Mouse (Mus musculus) heart, adult 2 months (tissue): ENCODE measurements at regions not wholly inside any gene's neighbourhood (a gene's known extent, or its start where the extent isn't known, plus 50 kb on each side); places are given as distances from the start of the nearest gene placed in this dataset.
A peak's percentile ranks its signal among the peaks of the same experiment; 100 is the strongest.

Experiments used
- DNase-seq, 2 experiments: peaks; one replicate each; pipeline ENCODE4 v3.0.0; 2021
- H3K27ac ChIP-seq: fragments of 200-600 bp; 2 replicates; pipeline ENCODE4 v1.8.1; 2022
- H3K27me3 ChIP-seq: fragments of 200-500 bp; 2 replicates; pipeline ENCODE4 v1.6.1; 2012; ENCODE audit warnings: mild to moderate bottlenecking, low read length, inconsistent platforms, mixed read lengths; ENCODE audit not compliant: control insufficient read depth, insufficient read depth
- H3K36me3 ChIP-seq: fragments of 200-500 bp; 2 replicates; pipeline ENCODE4 v1.6.1; 2012; ENCODE audit warnings: low read length, inconsistent platforms; ENCODE audit not compliant: control insufficient read depth, insufficient read depth
- H3K4me1 ChIP-seq: fragments of 200-500 bp; 2 replicates; pipeline ENCODE4 v1.6.1; 2011; ENCODE audit warnings: low read length; ENCODE audit not compliant: control insufficient read depth, insufficient read depth
- H3K4me3 ChIP-seq: fragments of 200-600 bp; 2 replicates; pipeline ENCODE4 v1.8.1; 2022
- H3K79me2 ChIP-seq: fragments of 200-500 bp; replicated peaks from 2 replicates; pipeline ENCODE4 v1.6.1; 2012; ENCODE audit warnings: mild to moderate bottlenecking, inconsistent platforms, low read length, moderate library complexity, mixed read lengths; ENCODE audit not compliant: control insufficient read depth, insufficient read depth
- H3K9ac ChIP-seq: fragments of 200-500 bp; 2 replicates; pipeline ENCODE4 v1.6.1; 2012; ENCODE audit warnings: low read depth, mild to moderate bottlenecking, control low read depth, inconsistent platforms, low read length, mixed read lengths
- CTCF ChIP-seq: fragments of 200-600 bp; IDR thresholded peaks from 2 replicates; pipeline ENCODE4 v1.8.1; 2022; ENCODE audit warnings: antibody characterized with exemption, mild to moderate bottlenecking, moderate library complexity
- EP300 ChIP-seq: fragments of 200-500 bp; IDR thresholded peaks from 2 replicates; pipeline ENCODE4 v1.6.1; 2011; ENCODE audit warnings: low read depth, low read length, control low read depth; ENCODE audit not compliant: insufficient read depth
- POLR2A ChIP-seq: fragments of 200-500 bp; IDR thresholded peaks from 2 replicates; pipeline ENCODE4 v1.6.1; 2011; ENCODE audit warnings: mild to moderate bottlenecking, low read depth, low read length, control low read depth; ENCODE audit not compliant: insufficient read depth
- WGBS: fragments of 180-500 bp; shearing (Covaris S2); methylation state at CpG from one replicate; pipeline ENCODE4 v1.1.7; 2018; 5-methylcytosine and 5-hydroxymethylcytosine counted together
- intact Hi-C: fragments of 180-260 bp; cut with DNase I; formaldehyde crosslinking; loops from one replicate; pipeline ENCODE4 v1.15.1; 2025

GRCm38 (mm10) chr1:33031991-33032390, 484.9 kb upstream of the Gm5415 start:
- intact Hi-C loops, result no loop called here
- no peaks in the 10 kb centered on the region for H3K79me2 ChIP-seq
- WGBS, result 68% methylated on average over 3 of the region's 3 CpGs

GRCm38 (mm10) chr1:33026683-33027415, 479.8 kb upstream of the Gm5415 start:
- Histone ChIP-seq H3K9ac (no peak overlapping the region), H3K79me2 (no peaks in the 10 kb centered on the region), H3K36me3 (no peaks in the 10 kb centered on the region), H3K4me1 (no peaks in the 10 kb centered on the region), H3K27me3 (no peaks in the 10 kb centered on the region), H3K27ac (no peak overlapping the region), H3K4me3 (no peak overlapping the region)
- no peak for DNase-seq
- intact Hi-C loops, result no loop called here
- WGBS, result 64% methylated on average over 8 of the region's 8 CpGs
- no peak for TF ChIP-seq CTCF
- TF ChIP-seq POLR2A, result no peak
- no peak for TF ChIP-seq EP300

More at GRCm38 (mm10) chr1:33031991-33032390, 484.9 kb upstream of the Gm5415 start:
- Histone ChIP-seq H3K4me3 (no peak overlapping the region), H3K27me3 (no peaks in the 10 kb centered on the region), H3K4me1 (no peaks in the 10 kb centered on the region), H3K27ac (no peak overlapping the region), H3K9ac (no peak overlapping the region), H3K36me3 (no peaks in the 10 kb centered on the region)
- TF ChIP-seq CTCF (no peak), POLR2A (no peak)
- DNase-seq, result no peak

DNA sequence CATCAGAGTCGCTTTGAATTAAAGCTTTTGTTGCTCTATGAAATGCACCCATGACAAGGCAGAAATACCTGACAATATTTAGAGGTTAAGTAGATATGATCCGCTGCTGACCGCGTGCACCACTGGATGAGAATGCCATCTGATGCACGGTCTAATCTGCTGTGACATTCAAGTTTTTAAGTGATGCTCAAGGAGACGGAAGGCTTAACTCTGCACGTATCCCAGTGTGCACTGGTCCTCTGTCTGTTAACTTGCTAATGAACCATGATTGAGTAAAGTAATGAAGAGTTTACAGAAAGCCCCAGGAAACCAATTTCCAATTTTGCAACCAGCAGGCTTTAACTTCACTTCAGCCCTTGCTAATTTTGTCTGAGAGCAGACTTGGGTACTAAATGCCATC, 478.3 kb upstream of the Gm5415 start:
- WGBS, result 84% methylated on average over 7 of the region's 7 CpGs
- TF ChIP-seq POLR2A, result no peak
- TF ChIP-seq EP300, result no peak
- TF ChIP-seq CTCF, result no peak
- no peaks in the 10 kb centered on the region for H3K27me3 ChIP-seq
- H3K9ac ChIP-seq, result no peak overlapping the region
- no peaks in the 10 kb centered on the region for H3K36me3 ChIP-seq
- DNase-seq, result no peak
- no peaks in the 10 kb centered on the region for H3K4me1 ChIP-seq
- no peak overlapping the region for H3K27ac ChIP-seq
- H3K79me2 ChIP-seq, result no peaks in the 10 kb centered on the region
- intact Hi-C loops, result no loop called here
- H3K4me3 ChIP-seq, result no peak overlapping the region

GRCm38 (mm10) chr1:33022852-33023251, 475.8 kb upstream of the Gm5415 start:
- DNase-seq, result no peak
- 72% methylated on average over 4 of the region's 4 CpGs for WGBS
- Histone ChIP-seq H3K79me2 (no peaks in the 10 kb centered on the region), H3K4me1 (no peaks in the 10 kb centered on the region), H3K4me3 (no peak overlapping the region), H3K9ac (no peak overlapping the region), H3K36me3 (no peaks in the 10 kb centered on the region), H3K27me3 (no peaks in the 10 kb centered on the region), H3K27ac (no peak overlapping the region)
- intact Hi-C loops, result no loop called here
- TF ChIP-seq CTCF, result peak; percentile 56
- TF ChIP-seq EP300, result no peak

GRCm38 (mm10) chr1:33003992-33004391, 456.9 kb upstream of the Gm5415 start:
- no peaks in the 10 kb centered on the region for H3K4me1 ChIP-seq
- no peaks in the 10 kb centered on the region for H3K36me3 ChIP-seq
- no peaks in the 10 kb centered on the region for H3K79me2 ChIP-seq
- H3K27me3 ChIP-seq, result no peaks in the 10 kb centered on the region
- DNase-seq, result no peak
- H3K27ac ChIP-seq, result no peak overlapping the region
- WGBS, result 70% methylated on average over 3 of the region's 3 CpGs
- no peak overlapping the region for H3K4me3 ChIP-seq
- TF ChIP-seq POLR2A (no peak), CTCF (no peak), EP300 (no peak)
- H3K9ac ChIP-seq, result no peak overlapping the region
- intact Hi-C loops, result no loop called here

GRCm38 (mm10) chr1:32964957-32965356, 417.9 kb upstream of the Gm5415 start:
- Histone ChIP-seq H3K4me1 (no peaks in the 10 kb centered on the region; the same call in 1 of the 2 replicates), H3K9ac (no peak overlapping the region), H3K79me2 (no peaks in the 10 kb centered on the region), H3K27ac (no peak overlapping the region), H3K4me3 (no peak overlapping the region), H3K27me3 (no peaks in the 10 kb centered on the region), H3K36me3 (no peaks in the 10 kb centered on the region)
- WGBS, result 62% methylated on average over 3 of the region's 3 CpGs
- TF ChIP-seq CTCF (peak; percentile 53), POLR2A (no peak)
- no peak for DNase-seq
- intact Hi-C loops, result no loop called here
